Mouse (Mus musculus) urinary bladder, postnatal 14 days (tissue): ENCODE results near the gene Crtc1.

Experiments
- DNase-seq: peaks from one replicate; pipeline ENCODE4 v3.0.0; 2021; ENCODE audit warnings: low spot score

The Crtc1 gene

GRCm38 (mm10) chr8:70462516-70462813, 23.1 kb upstream of the Crtc1 start:
- DNase-seq: no peak

- no peak for DNase-seq
Observed at GRCm38 (mm10) chr8:70461765-70462515, 22.6 kb upstream of the Crtc1 start.

GRCm38 (mm10) chr8:70460606-70461005, 21.2 kb upstream of the Crtc1 start:
- DNase-seq: peak; percentile 34

- DNase-seq: no peak
Observed at GRCm38 (mm10) chr8:70460199-70460598, 20.8 kb upstream of the Crtc1 start.

GRCm38 (mm10) chr8:70459636-70460035, 20.3 kb upstream of the Crtc1 start:
- DNase-seq: no peak

DNA sequence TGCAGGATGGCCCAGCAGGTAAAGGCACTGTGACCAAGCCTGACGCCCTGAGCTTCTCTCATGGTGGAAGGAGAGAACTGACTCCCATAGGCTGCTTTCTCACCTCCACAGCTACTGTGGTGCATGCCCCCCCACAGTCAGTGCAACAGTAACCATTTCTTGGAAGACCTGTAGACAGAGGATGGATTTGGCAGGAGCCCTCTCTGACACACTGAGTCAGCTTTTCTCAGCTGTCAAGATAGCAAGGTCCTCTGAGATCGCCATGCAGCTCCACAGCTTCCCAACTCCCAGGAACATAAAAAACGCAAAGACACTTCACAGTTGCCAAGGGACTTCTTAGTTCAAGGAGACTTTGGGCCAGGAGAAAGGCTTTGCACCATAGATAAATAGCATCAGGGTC, 19.1 kb upstream of the Crtc1 start:
- no peak for DNase-seq

- DNase-seq: no peak
Observed at GRCm38 (mm10) chr8:70457882-70458281, 18.5 kb upstream of the Crtc1 start.

DNA sequence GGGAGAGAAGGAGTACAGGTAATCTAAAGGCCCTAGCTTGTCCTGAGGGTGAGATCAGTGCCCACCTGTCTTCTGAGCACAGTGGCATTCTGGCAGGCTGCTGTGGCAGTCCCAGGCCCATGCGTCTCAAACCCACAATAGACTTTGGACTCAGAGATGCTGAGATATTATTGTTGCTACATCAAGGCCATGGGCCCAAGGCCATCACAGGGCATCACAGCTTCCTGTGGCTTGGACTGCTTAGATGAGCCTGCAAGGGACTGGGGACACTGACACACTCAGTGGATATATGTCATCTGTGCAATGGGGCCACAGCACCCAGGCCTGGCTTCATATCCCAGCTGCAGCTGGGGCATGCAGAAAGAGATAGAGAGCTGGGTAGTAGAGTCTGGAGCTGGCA, 17.6 kb upstream of the Crtc1 start:
- DNase-seq: no peak

DNA sequence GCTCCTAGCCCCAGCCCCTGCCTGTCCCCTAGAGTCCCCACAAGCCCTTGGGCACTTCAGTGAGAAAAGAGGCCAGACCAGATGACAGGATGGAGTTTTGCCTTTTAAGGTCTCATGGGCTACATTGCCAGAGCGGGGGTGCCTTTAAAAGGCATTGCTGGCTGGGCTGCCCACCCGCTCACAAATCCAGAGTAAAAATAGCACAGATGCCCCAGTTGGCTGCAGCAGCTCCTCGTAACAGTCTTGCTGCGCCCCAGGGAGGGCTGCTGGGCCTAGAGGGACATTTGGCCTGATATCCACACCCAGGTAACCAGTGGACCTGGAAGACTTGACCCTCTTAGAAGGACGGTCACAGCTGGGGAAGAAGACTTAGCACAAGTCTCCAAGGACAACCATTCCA, 14.5 kb upstream of the Crtc1 start:
- no peak for DNase-seq

DNA sequence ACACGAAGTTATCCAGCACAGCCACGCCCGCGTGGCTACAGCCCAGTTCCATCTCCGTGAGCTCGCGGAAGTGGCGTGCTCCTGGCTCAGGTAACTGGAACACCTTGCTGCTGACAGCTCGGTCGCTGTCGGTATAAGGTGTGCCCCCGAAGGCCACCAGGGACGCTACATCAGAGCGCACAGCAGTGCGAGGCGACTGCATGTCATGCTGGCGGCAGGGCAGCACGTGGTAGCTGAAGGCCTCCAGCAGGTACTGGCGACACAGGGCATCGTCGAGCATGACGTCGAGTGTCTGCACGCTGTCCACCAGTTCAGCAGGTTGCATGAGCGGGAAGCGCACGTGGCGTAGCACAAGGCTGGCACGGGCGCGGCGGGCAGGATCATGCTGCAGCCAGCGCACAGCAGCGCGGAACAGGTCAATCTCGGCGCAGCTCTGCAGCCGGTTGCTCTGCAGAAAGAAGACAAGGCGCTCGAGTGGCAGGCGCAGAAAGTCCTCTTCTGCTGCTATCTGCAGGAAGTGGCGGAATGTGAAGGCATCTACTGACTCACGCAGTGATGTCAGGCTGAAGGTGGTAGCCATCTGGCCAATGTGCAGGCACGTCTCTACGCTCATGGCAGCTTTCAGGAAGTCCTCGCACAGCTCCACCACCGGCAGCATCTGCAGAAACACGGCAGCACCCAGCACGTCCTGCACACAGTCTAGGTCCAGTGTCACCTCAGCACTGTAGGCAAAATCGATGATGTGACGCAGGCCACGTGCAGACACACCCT, 13.0 kb upstream of the Crtc1 start:
- no peak for DNase-seq

- peak; percentile 47 for DNase-seq
Observed at GRCm38 (mm10) chr8:70447639-70448420, 8.5 kb upstream of the Crtc1 start.

GRCm38 (mm10) chr8:70445988-70446387, 6.6 kb upstream of the Crtc1 start:
- DNase-seq: no peak

DNA sequence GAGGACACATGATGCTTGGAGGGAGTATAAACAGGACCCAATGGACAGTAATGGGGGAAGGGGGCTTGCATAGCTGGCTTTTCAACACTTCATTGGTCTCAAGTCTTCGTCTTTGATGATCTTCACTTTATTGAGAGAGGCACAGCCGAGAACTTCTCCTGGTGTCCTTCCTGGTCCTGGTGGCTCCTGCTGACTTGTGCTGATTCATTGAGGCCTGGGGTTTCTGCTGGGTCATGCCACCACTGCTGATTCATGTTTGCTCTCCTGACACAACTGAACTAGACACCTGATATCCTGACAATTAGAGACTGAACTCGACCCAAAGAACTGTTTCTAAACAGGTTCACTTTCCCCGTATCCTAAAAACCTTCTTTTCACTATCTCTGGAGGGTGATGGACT, 3.9 kb upstream of the Crtc1 start:
- DNase-seq: no peak

DNA sequence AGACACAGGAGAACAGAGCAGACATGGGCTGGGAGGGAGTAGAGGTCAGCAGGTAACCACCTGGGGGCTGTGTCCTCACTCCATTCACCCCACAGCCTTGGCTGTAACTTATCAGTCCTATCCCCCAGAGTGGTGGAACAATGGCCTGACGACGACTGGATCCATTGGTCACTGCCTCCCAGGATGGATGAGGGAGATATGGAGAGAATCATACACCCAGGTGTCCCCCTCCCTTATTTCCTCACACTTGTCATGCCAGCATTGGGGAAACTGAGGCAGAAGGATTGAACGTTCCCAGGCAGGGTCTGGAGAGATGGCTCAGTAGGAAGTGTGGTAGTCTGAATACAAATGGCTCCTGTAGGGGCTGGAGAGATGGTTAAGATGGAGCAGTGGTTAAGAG, 2.2 kb upstream of the Crtc1 start:
- no peak for DNase-seq

GRCm38 (mm10) chr8:70440246-70440645, 867 bp upstream of the Crtc1 start:
- no peak for DNase-seq

DNA sequence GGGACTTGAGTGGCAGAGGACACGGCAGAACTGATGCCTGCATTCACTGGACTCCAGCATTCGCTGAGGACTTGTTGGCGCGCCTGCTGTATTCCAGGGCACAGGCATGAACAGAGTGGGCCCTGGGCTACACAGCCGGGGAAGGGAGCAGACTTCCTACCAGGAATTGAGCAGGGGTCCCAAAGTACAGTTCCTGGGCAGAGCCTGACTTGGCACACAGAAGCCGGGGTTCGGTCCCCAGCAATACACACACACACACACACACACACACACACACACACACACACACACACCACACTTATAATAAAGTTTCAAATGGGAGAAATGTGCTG, 435 bp upstream of the Crtc1 start:
- DNase-seq: no peak

DNA sequence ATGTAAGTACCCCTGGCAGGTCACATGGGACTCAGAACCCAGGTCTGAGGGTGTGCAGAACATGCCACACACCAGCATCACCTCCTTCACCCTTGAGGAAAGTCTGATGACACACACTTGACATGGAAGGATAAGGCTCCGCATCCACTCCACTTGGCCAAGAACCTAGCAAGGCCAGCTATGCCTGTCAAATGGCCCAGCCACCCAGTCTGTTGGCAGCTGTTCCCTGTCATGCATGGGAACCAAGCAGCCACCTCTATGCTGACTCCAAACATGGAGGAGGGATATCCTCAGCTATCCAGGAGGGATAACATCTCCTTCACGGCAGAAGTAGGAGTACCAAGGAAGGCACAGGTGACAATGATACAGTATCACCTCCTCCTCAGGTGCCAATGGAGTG, 956 bp downstream of the Crtc1 start:
- DNase-seq: no peak

DNA sequence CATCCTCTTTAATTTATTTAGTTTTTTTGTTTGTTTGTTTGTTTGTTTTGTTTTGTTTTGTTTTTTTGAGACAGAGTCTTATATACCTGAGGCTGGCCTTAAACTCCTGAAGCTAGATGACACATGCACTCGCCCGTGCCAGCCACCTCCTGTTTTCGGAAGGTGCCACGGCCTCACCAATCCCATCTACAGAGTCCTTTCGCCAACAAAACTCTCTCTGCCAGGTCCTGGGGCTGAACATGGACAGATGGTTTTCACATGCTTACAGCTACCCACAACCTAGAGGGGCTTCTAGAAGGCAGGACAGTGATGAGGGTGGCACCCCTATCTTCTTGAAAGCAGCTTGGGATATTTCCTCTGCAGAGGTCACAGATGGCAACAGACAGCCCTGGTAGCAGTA, 4.2 kb downstream of the Crtc1 start:
- DNase-seq: no peak

DNA sequence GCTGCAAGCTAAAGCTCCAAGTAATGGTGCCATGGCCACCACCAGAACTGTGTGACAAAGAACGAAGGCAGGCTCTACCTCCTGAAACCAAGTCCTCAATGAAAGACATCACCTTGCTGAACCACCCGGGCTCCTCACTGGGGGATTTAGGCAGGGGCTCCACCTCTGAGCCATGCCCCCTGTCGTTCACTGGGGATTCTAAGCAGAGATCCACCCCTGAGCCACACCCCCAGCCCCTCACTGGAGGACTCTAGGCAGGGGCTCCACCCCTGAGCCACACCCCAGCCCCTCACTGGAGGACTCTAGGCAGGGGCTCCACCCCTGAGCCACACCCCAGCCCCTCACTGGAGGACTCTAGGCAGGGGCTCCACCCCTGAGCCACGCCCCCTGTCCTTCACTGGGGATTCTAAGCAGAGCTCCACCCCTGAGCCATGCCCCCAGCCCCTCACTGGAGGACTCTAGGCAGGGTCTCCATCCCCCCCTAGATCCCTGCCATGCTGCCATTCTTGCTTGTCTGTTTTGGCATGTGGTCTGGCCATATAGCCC, 6.3 kb downstream of the Crtc1 start:
- no peak for DNase-seq

DNA sequence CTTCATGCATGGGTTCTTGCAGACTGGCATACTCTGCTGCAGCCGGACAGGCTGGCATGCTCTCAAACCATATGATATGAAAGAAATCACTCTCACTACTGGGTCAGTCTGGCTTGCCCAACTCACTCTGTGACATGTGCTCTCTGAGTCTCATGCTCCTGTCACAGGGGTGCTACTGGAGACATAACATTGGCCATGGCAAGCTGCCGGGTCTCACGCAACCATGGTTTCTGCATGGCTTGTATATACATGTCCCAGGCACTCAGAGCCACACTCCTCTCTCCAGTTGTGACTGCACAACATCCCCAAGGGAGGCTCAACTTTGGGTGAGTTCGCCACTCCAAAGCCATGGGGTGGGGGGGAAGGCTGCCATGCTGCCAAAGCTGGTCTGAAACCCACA, 8.2 kb downstream of the Crtc1 start:
- no peak for DNase-seq

DNA sequence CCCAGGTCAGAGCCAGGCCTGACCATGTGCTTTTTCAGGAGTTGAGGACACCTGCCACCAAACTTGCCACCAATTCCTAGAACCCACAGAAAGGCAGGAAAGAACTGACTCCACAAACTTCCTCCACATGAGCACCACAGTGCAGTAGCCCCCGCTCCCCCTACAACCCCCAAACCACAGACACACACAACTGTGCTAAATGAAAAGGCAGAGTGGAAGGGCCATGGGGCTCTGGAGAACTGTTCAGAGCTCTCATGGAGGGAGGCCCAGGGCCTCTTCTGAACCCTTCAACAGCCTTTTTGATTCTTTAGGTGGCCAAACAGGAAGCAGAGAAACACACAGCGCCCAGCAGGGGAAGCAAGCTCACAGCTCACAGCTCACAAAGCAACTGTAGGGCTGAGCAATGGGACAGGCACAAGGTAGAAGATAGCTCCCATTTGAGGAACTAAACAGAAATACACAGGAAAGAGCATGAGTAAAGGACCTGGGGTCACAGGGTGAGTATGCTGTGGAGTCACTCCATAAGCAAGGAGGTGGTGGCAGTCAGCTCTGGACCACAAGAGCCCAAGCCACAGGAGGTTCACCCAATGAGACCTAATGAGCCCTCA, 13.0 kb downstream of the Crtc1 start:
- DNase-seq: no peak

GRCm38 (mm10) chr8:70422722-70423121, 16.7 kb downstream of the Crtc1 start:
- no peak for DNase-seq
